ENCODE assay signal across 14 mouse cellular contexts in the genomic region with DNA sequence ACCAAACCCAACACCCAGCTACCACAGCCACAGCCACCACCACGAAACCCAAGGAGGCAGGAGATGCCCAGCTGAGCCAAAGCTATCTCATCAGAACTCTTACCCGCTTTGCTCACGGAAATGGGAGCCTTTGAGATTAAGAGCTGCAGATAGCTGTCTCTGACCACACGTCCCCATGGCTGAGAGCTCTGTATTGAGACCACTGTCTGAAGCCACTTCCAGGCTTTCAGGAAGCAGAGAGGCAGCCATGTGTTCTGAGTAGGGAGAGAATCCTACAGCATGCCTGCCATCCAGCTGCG. TPM values are rescaled to one million over a fixed set of nuclear protein-coding genes. Genes with fewer than 3 reads are reported as not detected.
A peak's percentile ranks its signal among the peaks of the same experiment; 100 is the strongest.
DNase-seq lines count a peak whose midpoint lies in the region; ATAC-seq and TF ChIP-seq lines count a peak whose summit lies in the region.
"Had no signal": no experiment of that assay in that cellular context is flagged by ENCODE, and none has a peak within 500 bp of the region (broad histone marks: within the 10 kb centered on the region; RNA-seq: fewer than 3 reads in every experiment).

No protein-coding gene starts in this region.

- TF ChIP-seq EP300 in lung, postnatal 0 days (IDR thresholded peaks at IDR 0.05), result no peak

- TF ChIP-seq CTCF in lung, postnatal 0 days (IDR thresholded peaks at IDR 0.05), result no peak

- H3K4me1 ChIP-seq in heart, embryonic 15.5 days (replicated peaks), result peaks cover 28% of the 10 kb centered on the region
- H3K4me1 ChIP-seq in lung, postnatal 0 days (ENCODE audit: insufficient read depth, low read depth, low read length), result peaks cover 3% of the 10 kb centered on the region; the same call in 1 of the 2 replicates
- peaks cover 22% of the 10 kb centered on the region for H3K4me1 ChIP-seq in limb, embryonic 10.5 days
- peaks cover 5% of the 10 kb centered on the region; the same call in 1 of the 2 replicates for H3K4me1 ChIP-seq in forebrain, embryonic 11.5 days (replicated peaks; ENCODE audit: control insufficient read depth, insufficient read depth, low read length)

- H3K4me3 ChIP-seq in heart, embryonic 15.5 days, result no peak overlapping the region
- H3K4me3 ChIP-seq in lung, postnatal 0 days (ENCODE audit: low read depth, low read length), result no peak overlapping the region
- H3K4me3 ChIP-seq in limb, embryonic 10.5 days, result no peak overlapping the region
- no peak overlapping the region for H3K4me3 ChIP-seq in forebrain, embryonic 11.5 days (ENCODE audit: low read depth, low read length)
- H3K4me3 ChIP-seq: erythroblast, embryonic 14.5 days had no signal

- H3K9ac ChIP-seq in heart, embryonic 15.5 days, result no peak overlapping the region
- no peak overlapping the region for H3K9ac ChIP-seq in lung, postnatal 0 days (replicated peaks; ENCODE audit: low read depth)
- H3K9ac ChIP-seq in forebrain, embryonic 11.5 days (ENCODE audit: low read length), result no peak overlapping the region
- H3K9ac ChIP-seq: hindbrain, embryonic 14.5 days had no signal

- H3K4me2 ChIP-seq in heart, embryonic 15.5 days, result no peak overlapping the region
- H3K4me2 ChIP-seq in lung, postnatal 0 days (replicated peaks; ENCODE audit: low read depth, low read length), result no peak overlapping the region
- H3K4me2 ChIP-seq in forebrain, embryonic 11.5 days (ENCODE audit: low read depth, low read length, severe bottlenecking), result no peak overlapping the region
- H3K4me2 ChIP-seq: hindbrain, embryonic 14.5 days; midbrain, embryonic 11.5 days had no signal

- peaks cover 50% of the 10 kb centered on the region for H3K36me3 ChIP-seq in heart, embryonic 15.5 days
- H3K36me3 ChIP-seq in lung, postnatal 0 days (ENCODE audit: insufficient read depth, low read length), result no peaks in the 10 kb centered on the region
- H3K36me3 ChIP-seq in limb, embryonic 10.5 days, result no peaks in the 10 kb centered on the region
- H3K36me3 ChIP-seq in forebrain, embryonic 11.5 days (ENCODE audit: control insufficient read depth, insufficient read depth, low read length), result no peaks in the 10 kb centered on the region

- peak overlapping the region; percentile 59 for H3K27ac ChIP-seq in heart, embryonic 15.5 days
- H3K27ac ChIP-seq in lung, postnatal 0 days (ENCODE audit: low read length), result peak overlapping the region; percentile 63
- H3K27ac ChIP-seq in limb, embryonic 10.5 days, result peak overlapping the region; percentile 76
- H3K27ac ChIP-seq in forebrain, embryonic 11.5 days (ENCODE audit: low read depth, low read length), result no peak overlapping the region
- H3K27ac ChIP-seq: hindbrain, embryonic 14.5 days had no signal

- WGBS in heart, embryonic 15.5 days, result 48% methylated on average over 5 of the region's 5 CpGs
- WGBS in lung, postnatal 0 days, result 67% methylated on average over 5 of the region's 5 CpGs
- 75% methylated on average over 5 of the region's 5 CpGs for WGBS in limb, embryonic 10.5 days
- 68% methylated on average over 5 of the region's 5 CpGs for WGBS in forebrain, embryonic 11.5 days

- no peaks in the 10 kb centered on the region for H3K27me3 ChIP-seq in heart, embryonic 15.5 days
- no peaks in the 10 kb centered on the region for H3K27me3 ChIP-seq in lung, postnatal 0 days (replicated peaks; ENCODE audit: insufficient read depth, low read length)
- H3K27me3 ChIP-seq in limb, embryonic 10.5 days (ENCODE audit: low read depth, poor library complexity, severe bottlenecking), result no peaks in the 10 kb centered on the region
- H3K27me3 ChIP-seq in forebrain, embryonic 11.5 days (ENCODE audit: control insufficient read depth, insufficient read depth, low read length), result no peaks in the 10 kb centered on the region

- no peaks in the 10 kb centered on the region for H3K9me3 ChIP-seq in heart, embryonic 15.5 days (replicated peaks)
- no peaks in the 10 kb centered on the region for H3K9me3 ChIP-seq in lung, postnatal 0 days (ENCODE audit: low read length)
- no peaks in the 10 kb centered on the region for H3K9me3 ChIP-seq in limb, embryonic 10.5 days (replicated peaks)
- H3K9me3 ChIP-seq in forebrain, embryonic 11.5 days (ENCODE audit: control insufficient read depth, low read length), result no peaks in the 10 kb centered on the region

- intact Hi-C loops in heart, postnatal 36 days (cut with DNase I), result no loop called here

- no peak for DNase-seq in heart, postnatal 36 days
- no peak for DNase-seq in lung, postnatal 0 days (ENCODE audit: low spot score)
- DNase-seq in lung, postnatal 10 days, result no peak
- DNase-seq in limb, embryonic 10.5 days (ENCODE audit: low spot score), result peak; percentile 28
- DNase-seq in forebrain, embryonic 11.5 days (ENCODE audit: low spot score), result no peak
- DNase-seq in right cerebral cortex, adult 18-20 months, result no peak
- DNase-seq: adrenal gland, postnatal 10 days; cerebellum, adult 9-10 months; kidney, adult 18-20 months; right cerebral cortex, postnatal 4 days had no signal

- no peak for ATAC-seq in heart, embryonic 15.5 days (replicated peaks; ENCODE audit: insufficient number of reproducible peaks, insufficient read depth, low FRiP score, low read depth)
- ATAC-seq in lung, postnatal 0 days, result no peak
- no peak for ATAC-seq in forebrain, embryonic 11.5 days (replicated peaks; ENCODE audit: low FRiP score)

RNA-seq across cellular contexts. Expression of gene Myl12a, which starts 37.9 kb away (rescaled TPM):
- 619 and 705 TPM in 2 replicates for polyA plus RNA-seq in heart, embryonic 15.5 days (2015; fragmentation: Nextera tagmentation; extraction: Ambion mirVana)
- 1,000 to 10,000 TPM; 1,077 to 1,160 TPM for total RNA-seq in heart, postnatal 36 days (2021)
- polyA plus RNA-seq in lung, postnatal 0 days (2015; fragmentation: Nextera tagmentation; extraction: Ambion mirVana), result 1,283 and 1,300 TPM in 2 replicates
- 478 and 483 TPM in 2 replicates for polyA plus RNA-seq in limb, embryonic 10.5 days (2016; fragmentation: Nextera tagmentation; extraction: Ambion mirVana)
- polyA plus RNA-seq in forebrain, embryonic 11.5 days (2014; fragmentation: Nextera tagmentation; extraction: Ambion mirVana), result 372 and 395 TPM in 2 replicates

RNA-seq across cellular contexts. Expression of gene Myom1, which starts 38.1 kb away (rescaled TPM):
- 164 and 185 TPM in 2 replicates for polyA plus RNA-seq in heart, embryonic 15.5 days (2015; fragmentation: Nextera tagmentation; extraction: Ambion mirVana)
- total RNA-seq in heart, postnatal 36 days (2021), result 1,000 to 10,000 TPM; 1,078 to 1,194 TPM
- polyA plus RNA-seq in lung, postnatal 0 days (2015; fragmentation: Nextera tagmentation; extraction: Ambion mirVana), result 9.2 and 12.7 TPM in 2 replicates
- 2.5 and 4.2 TPM in 2 replicates for polyA plus RNA-seq in limb, embryonic 10.5 days (2016; fragmentation: Nextera tagmentation; extraction: Ambion mirVana)
- polyA plus RNA-seq in forebrain, embryonic 11.5 days (2014; fragmentation: Nextera tagmentation; extraction: Ambion mirVana), result 2.8 and 4.0 TPM in 2 replicates
- polyA plus RNA-seq: erythroblast, embryonic 14.5 days had no signal

Comparison
In these comparisons a context has a peak if more than half of its experiments do, and no peak if none do; other contexts are left out.
1. RNA of gene Myom1, which starts 38.1 kb away (polyA plus RNA-seq): 164 to 185 TPM in heart, embryonic 15.5 days; 9.2 to 12.7 TPM in lung, postnatal 0 days, 2.5 to 4.2 TPM in limb, embryonic 10.5 days and 2.8 to 4.0 TPM in forebrain, embryonic 11.5 days; every median in the first group is over 10 times any median in the second.